Mouse (Mus musculus) stomach, postnatal 0 days (tissue): ENCODE measurements around the gene Hspa12a. TPM values are rescaled to one million over a fixed set of nuclear protein-coding genes. Genes with fewer than 3 reads are reported as not detected.
"Not testable (repeated sequence)": the region's sequence is repeated elsewhere in the genome, so short reads cannot be mapped to it uniquely, and the experiment has no call there.

Experiments used
- ATAC-seq: fragments of 200-750 bp; cut with Nextera tagmentation; 2 replicates; pipeline ENCODE4 v1.8.0; 2017; ENCODE audit not compliant: low FRiP score, low TSS enrichment
- DNase-seq: peaks from one replicate; pipeline ENCODE4 v3.0.0-alpha.2; 2016; ENCODE audit warnings: low spot score
- H3K27ac ChIP-seq: fragments of 300-500 bp; sonication (generic); replicated peaks from 2 replicates; pipeline ENCODE4 v1.5.1; 2014; ENCODE audit warnings: mild to moderate bottlenecking, control low read depth
- H3K27me3 ChIP-seq: fragments of 300-500 bp; sonication (generic); 2 replicates; pipeline ENCODE4 v1.6.1; 2014; ENCODE audit warnings: low read length; ENCODE audit not compliant: control insufficient read depth, insufficient read depth
- H3K36me3 ChIP-seq: fragments of 300-500 bp; sonication (generic); 2 replicates; pipeline ENCODE4 v1.6.1; 2014; ENCODE audit warnings: low read length, mixed read lengths; ENCODE audit not compliant: control insufficient read depth, insufficient read depth
- H3K4me1 ChIP-seq: fragments of 300-500 bp; sonication (generic); replicated peaks from 2 replicates; pipeline ENCODE4 v1.6.1; 2014; ENCODE audit warnings: antibody characterized with exemption; ENCODE audit not compliant: control insufficient read depth, insufficient read depth
- H3K4me2 ChIP-seq: fragments of 300-500 bp; sonication (generic); replicated peaks from 2 replicates; pipeline ENCODE4 v1.6.1; 2014; ENCODE audit warnings: low read depth, mild to moderate bottlenecking, control low read depth, moderate library complexity
- H3K4me3 ChIP-seq: fragments of 300-500 bp; sonication (generic); 2 replicates; pipeline ENCODE4 v1.5.1; 2014; ENCODE audit warnings: low read depth, low read length, control low read depth
- H3K9ac ChIP-seq: fragments of 300-500 bp; sonication (generic); 2 replicates; pipeline ENCODE4 v1.6.1; 2014; ENCODE audit warnings: mild to moderate bottlenecking, low read length, control low read depth, mixed read lengths
- H3K9me3 ChIP-seq: fragments of 300-500 bp; sonication (generic); 2 replicates; pipeline ENCODE4 v1.6.1; 2016; ENCODE audit warnings: low read length; ENCODE audit not compliant: control insufficient read depth
- CTCF ChIP-seq: IDR thresholded peaks from 2 replicates; pipeline ENCODE4 v1.5.1; 2016; ENCODE audit warnings: antibody characterized with exemption, low read depth, mild to moderate bottlenecking, moderate library complexity
- EP300 ChIP-seq: optimal IDR thresholded peaks from 2 replicates; pipeline ENCODE3; 2016; ENCODE audit warnings: antibody characterized with exemption
- WGBS: fragments of 180-500 bp; shearing (Covaris S2); extraction: QIAGEN DNeasy Blood & Tissue Kit; methylation state at CpG from one replicate; pipeline ENCODE4 v1.1.7; 2014; 5-methylcytosine and 5-hydroxymethylcytosine counted together
- polyA plus RNA-seq: library from polyadenylated mRNA; unstranded; fragments of >200 nt; fragmentation: Nextera tagmentation; extraction: Ambion mirVana; gene quantifications from 2 replicates; pipeline ENCODE4 v1.2.1, GENCODE M21; 2015

Gene Hspa12a
- polyA plus RNA-seq, 1 experiment from 2014 or later, result 2.5 TPM

DNA sequence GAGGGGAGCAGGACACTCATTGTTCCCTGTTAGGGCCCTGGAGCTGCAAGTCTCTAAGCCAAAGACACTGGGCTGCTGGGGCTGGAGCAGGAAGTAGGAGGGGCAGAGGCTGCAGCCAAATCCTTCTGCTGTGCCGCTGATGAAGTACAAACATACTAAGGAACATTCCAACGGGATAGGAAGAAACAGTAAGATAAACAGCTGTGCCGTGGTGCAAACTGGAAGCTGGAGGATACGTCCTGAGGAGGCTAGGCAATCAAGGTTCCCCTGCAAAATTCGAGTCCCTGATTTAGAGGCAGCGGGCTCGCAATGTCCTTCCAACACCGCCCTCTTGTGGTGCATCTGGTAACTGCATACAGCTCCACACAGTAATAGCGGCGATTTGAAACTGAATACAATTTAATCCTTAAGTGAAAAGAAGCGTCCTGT, 39.5 kb downstream of the Hspa12a start:
- DNase-seq (peak; percentile 80), ATAC-seq (peak; percentile 83)
- under 1% methylated on average over 11 of the region's 11 CpGs for WGBS
- peak overlapping the region; percentile 47 for H3K4me2 ChIP-seq
- H3K36me3 ChIP-seq, result no peaks in the 10 kb centered on the region
- H3K4me1 ChIP-seq, result no peaks in the 10 kb centered on the region
- H3K4me3 ChIP-seq, result peak overlapping the region; percentile 15; the same call in 1 of the 2 replicates
- H3K9ac ChIP-seq, result no peak overlapping the region; the same call in 1 of the 2 replicates
- no peaks in the 10 kb centered on the region for H3K9me3 ChIP-seq
- no peaks in the 10 kb centered on the region for H3K27me3 ChIP-seq
- H3K27ac ChIP-seq, result no peak overlapping the region
- TF ChIP-seq CTCF (peak; percentile 98), EP300 (no peak)

- Histone ChIP-seq H3K9me3 (no peaks in the 10 kb centered on the region), H3K4me2 (peak overlapping the region; percentile 47), H3K27ac (0 out of 2 replicates have a peak overlapping the region, but pooled peaks have one; percentile 6), H3K4me3 (no peak overlapping the region; the same call in 1 of the 2 replicates), H3K9ac (no peak overlapping the region), H3K27me3 (no peaks in the 10 kb centered on the region), H3K4me1 (no peaks in the 10 kb centered on the region), H3K36me3 (no peaks in the 10 kb centered on the region)
- DNase-seq (no peak), ATAC-seq (peak; percentile 14; the same call in 1 of the 2 replicates)
- 61% methylated on average over 7 of the region's 7 CpGs for WGBS
- no peak for TF ChIP-seq EP300
- no peak for TF ChIP-seq CTCF
Measured at GRCm38 (mm10) chr19:58903079-58903898, 40.2 kb downstream of the Hspa12a start.

- not testable (repeated sequence) for H3K27me3 ChIP-seq, H3K4me1 ChIP-seq, ATAC-seq, H3K27ac ChIP-seq, DNase-seq, H3K9ac ChIP-seq, H3K36me3 ChIP-seq, H3K9me3 ChIP-seq, H3K4me3 ChIP-seq, H3K4me2 ChIP-seq
- 86% methylated on average over 10 of the region's 10 CpGs for WGBS
Measured at GRCm38 (mm10) chr19:58900471-58900870, 43.0 kb downstream of the Hspa12a start.

- TF ChIP-seq EP300, result no peak
- no peak for TF ChIP-seq CTCF
- no peak overlapping the region for H3K4me3 ChIP-seq
- DNase-seq (no peak), ATAC-seq (no peak)
- no peaks in the 10 kb centered on the region for H3K27me3 ChIP-seq
- no peaks in the 10 kb centered on the region for H3K36me3 ChIP-seq
- H3K9ac ChIP-seq, result no peak overlapping the region
- no peak overlapping the region for H3K27ac ChIP-seq
- H3K4me2 ChIP-seq, result no peak overlapping the region
- no peaks in the 10 kb centered on the region for H3K4me1 ChIP-seq
- WGBS, result 92% methylated on average over 2 of the region's 3 CpGs
- H3K9me3 ChIP-seq, result no peaks in the 10 kb centered on the region
Measured at GRCm38 (mm10) chr19:58896216-58896615, 47.2 kb downstream of the Hspa12a start.

DNA sequence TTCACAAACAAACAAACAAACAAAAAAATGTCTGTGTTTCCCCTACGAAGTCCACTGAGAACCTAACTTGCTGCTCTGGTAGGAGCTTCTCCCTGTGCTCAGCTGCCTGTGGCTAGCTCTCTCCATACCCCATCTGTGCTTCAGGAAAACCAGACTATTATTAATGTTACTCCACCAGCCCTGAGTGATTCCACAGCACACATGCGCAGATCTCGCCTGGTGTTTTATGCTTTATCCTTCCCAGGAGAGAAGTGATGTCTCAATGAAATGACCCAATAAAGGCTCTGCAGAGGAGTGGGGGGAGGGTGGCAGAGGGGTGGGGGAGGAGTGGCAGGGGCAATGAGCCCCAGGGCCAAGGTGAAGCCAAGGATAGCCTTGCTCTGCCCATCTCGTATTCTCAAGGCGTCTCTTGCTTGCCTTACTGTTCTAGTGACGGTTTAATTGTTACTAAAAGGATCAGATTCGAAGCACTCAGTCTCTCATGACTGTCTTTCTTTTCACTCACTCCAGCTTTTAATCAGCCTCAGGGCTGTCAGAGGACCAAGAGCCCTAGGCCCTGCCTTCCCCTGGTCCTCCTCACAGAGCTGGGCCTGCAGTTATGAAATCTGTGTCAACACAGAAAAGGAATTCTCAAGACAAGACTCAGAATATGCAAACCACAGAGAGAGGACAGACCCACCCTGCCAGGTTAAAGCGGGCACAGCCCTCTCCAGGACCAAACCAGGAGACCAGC, 54.0 kb downstream of the Hspa12a start:
- H3K4me1 ChIP-seq, result no peaks in the 10 kb centered on the region
- H3K36me3 ChIP-seq, result no peaks in the 10 kb centered on the region
- 79% methylated on average over 8 of the region's 8 CpGs for WGBS
- no peak overlapping the region for H3K4me2 ChIP-seq
- H3K27ac ChIP-seq, result no peak overlapping the region
- no peaks in the 10 kb centered on the region for H3K27me3 ChIP-seq
- no peaks in the 10 kb centered on the region for H3K9me3 ChIP-seq
- no peak for TF ChIP-seq EP300
- no peak for TF ChIP-seq CTCF
- ATAC-seq (no peak), DNase-seq (no peak)
- H3K4me3 ChIP-seq, result no peak overlapping the region
- no peak overlapping the region for H3K9ac ChIP-seq

GRCm38 (mm10) chr19:58886467-58886866, 57.0 kb downstream of the Hspa12a start:
- Histone ChIP-seq H3K36me3 (no peaks in the 10 kb centered on the region), H3K4me1 (no peaks in the 10 kb centered on the region), H3K27me3 (no peaks in the 10 kb centered on the region), H3K9me3 (no peaks in the 10 kb centered on the region), H3K27ac (no peak overlapping the region), H3K4me3 (no peak overlapping the region), H3K9ac (no peak overlapping the region), H3K4me2 (no peak overlapping the region)
- ATAC-seq (no peak), DNase-seq (no peak)
- TF ChIP-seq CTCF (peak; percentile 38), EP300 (no peak)
- WGBS, result 68% methylated on average over 7 of the region's 7 CpGs
